Mouse (Mus musculus) lung, postnatal 14 days (tissue): ENCODE data around the gene Wdr49.

Experiments
- DNase-seq: peaks from one replicate; pipeline ENCODE4 v3.0.0; 2021

The Wdr49 gene

DNA sequence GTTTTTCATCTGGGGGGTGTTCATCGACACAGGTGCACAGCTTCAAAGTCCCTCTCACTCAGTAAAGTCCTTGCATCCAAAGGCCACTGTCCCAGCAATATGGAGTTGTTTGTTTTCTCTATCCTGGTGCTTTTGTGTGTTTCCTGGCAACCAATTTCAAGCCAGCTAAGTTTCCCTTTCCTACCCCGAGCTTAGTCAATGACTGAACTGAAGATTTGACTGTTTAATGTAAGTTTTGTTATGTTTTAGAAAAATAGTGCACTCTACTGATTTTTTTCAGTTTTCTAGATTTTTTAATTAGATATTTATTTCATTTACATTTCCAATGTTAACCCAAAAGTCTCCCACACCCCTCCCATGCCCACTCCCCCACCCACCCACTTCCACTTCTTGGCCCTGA, at the start of gene Wdr49:
Gene Wdr49, minus strand, starts transcription at position 101 of the 400 bp plus-strand sequence.
- DNase-seq = no peak

DNA sequence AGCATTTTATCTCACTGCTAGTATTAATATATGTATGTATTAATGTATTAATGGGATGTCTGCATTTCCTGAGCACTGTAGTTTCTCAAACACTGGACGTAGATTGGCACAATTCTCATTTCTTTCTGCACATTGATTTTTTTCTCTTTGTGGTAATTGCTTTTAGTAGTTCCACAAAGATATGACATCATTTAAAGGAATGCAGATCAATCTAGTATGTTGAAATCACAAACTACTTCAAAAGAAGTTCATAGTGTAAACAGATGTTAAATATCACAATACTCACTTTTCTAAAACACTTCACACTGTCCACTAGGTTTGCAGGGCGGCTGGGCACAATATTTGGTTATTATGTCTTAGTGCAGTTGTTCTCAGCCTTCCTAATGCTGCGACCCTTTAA, 49.1 kb upstream of the Wdr49 start:
- no peak for DNase-seq

DNA sequence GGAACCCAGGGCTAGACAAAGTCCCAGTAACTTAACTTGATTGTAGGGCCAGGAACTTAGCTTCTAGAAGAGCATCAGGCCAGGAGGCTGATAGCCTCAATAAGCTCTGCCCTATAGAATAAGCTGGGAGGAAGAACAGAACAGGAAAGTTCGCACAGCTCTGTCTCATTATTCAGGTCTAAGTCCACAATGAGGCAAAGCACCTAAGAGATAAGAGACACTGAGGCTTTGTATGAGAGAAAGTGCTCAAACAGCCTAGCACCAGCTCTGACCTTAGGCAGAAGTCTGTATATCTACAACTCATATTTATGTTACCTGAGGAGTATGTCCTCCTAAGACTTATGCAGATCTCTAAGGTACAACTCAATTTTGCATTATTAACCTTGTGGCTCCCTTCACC, 40.6 kb upstream of the Wdr49 start:
- DNase-seq = no peak

DNA sequence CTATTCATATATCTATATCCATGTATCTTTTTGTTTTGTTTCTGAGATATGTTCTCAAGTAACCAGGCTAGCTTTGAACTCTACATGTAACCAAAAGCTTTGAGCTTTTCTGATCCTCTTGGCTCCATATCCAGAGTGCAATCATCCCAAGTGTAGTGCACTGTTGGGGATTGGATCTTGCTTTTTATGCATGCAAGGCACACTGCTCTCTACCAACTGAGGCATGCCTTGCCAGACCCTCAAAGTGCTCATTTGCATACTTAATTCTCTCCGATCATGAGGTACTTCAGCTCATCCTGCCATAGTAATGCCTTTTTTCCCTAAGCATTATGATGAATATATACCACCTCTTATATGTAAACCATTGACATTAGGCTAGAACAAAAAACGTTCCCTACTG, 39.4 kb upstream of the Wdr49 start:
- no peak for DNase-seq

DNA sequence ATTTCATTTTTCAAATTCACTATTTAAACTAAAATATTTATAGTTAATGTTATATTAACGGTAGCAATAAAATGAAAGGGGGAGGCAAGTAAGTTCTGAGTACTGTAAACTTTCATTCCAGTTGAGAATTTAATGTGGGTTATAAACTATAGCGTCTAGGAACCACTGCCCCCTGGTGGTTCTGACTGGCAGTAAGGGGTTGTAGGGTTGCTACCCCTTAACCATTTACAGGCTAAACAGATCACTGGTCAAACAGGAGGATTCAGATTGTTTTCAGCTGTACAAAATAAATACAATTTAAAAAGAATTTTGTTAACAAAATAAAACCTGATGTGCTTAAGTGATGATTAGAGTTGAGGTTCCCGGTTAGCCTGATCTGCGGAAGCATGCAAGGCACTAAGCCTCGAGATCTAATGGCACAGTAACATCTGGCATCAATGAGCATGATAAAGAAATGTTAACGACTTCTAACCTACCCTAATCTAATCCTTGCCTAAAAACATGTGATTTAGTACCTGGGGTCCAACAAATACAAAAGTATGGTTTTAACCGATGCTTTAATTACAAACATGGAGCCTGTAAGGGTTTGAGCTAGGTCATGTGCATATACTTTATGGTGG, 35.8 kb upstream of the Wdr49 start:
- DNase-seq = peak; percentile 66

DNA sequence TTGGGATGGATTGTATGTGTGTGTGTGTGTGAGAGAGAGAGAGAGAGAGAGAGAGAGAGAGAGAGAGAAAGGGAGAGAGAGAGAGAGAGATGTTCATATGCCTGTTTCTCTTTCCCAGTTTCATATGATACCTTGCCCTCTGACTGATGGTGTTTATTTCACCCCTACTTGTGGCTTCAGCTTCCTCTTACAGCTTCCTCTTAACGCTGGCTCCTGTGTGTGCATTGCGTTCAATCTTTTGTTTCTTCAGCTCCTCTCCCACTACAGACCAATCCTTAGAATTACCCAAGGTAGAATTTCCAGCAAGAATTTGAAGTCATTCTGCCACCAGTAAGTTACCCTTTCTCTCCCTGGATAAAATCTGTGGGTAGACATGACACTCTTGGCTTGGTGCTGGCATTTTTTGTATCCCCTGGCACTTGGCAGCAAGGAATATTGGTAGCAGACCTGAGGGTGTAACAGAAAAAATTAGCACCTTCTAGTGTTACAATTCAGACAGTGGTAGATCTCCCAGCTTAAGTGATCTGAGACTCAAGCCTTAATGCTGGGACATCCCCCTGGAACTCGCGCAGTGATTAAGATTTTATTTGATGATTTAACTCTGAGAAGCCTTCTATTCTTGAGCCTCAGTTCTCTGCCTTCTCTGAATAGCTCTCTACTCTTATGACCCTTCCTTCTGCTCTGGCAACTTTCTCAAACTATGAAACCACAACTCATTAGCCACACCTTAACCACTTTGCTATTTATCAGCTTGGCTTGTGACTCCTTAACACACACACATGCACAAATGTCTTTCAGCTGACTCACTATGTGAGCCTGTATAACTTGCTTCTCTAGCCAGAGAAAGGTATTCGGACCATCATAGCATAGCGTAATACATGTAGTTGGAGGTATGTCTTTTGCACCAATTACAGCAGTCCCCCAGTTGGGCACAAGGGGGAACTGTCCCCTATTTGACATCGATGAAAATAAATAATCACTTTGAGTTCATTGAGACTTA, 17.3 kb upstream of the Wdr49 start:
- no peak for DNase-seq

DNA sequence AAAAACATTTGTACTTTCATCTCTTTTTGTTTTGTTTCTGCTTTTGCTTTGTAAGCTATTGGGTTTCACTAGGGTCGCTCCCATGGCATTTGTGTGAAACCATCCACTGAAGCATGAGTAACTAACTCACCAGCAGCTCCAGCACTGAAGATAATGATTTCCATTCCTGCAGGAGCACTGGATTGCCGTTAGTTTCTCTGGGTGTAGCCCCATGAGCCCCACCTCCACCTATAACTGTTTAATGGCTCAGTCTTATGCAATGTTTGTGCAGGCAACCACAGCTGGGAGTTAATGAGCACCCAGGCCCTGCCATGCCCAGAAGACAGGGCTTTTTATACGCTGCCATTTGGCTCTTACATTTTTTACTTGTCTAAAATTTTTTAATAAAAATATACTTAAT, 11.0 kb upstream of the Wdr49 start:
- DNase-seq = no peak

DNA sequence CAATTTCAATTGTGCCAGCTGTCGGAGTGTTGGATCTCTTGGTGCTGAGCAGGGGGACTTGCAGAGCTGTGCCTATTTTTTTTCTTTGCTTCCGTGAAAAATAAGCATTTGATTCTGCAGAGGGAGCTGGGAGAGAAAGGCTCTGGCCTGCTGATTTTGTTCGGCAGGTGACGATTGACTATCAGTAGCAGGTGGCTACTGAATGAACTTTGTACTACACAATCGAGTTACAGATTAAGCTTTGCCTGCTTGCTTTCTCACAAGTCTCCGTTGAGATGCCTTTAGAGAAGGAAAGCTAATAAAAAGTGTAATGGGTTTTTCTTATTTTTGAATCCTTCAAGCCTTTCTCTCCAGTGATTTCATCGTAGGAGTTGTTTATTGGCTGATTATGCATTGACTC, 6.8 kb downstream of the Wdr49 start:
- no peak for DNase-seq

DNA sequence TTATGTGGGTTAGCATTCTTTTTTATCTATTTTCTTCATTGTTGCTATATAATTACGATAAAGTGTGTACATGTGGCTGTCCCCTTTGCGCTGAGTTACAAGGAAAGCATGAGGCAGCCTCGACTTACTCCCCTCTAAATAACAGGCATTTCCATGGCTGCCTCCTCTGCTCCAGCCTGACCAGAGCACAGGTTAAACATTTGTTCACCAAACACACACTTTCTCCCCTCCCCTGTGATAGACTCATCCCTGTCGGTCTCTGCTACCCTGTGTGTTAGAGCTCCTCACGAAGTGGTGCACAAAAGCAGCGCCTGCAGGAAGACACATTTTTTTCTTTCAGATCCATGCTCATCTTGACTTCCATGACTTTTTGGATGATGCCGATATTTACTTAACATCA, 7.3 kb downstream of the Wdr49 start:
- no peak for DNase-seq

DNA sequence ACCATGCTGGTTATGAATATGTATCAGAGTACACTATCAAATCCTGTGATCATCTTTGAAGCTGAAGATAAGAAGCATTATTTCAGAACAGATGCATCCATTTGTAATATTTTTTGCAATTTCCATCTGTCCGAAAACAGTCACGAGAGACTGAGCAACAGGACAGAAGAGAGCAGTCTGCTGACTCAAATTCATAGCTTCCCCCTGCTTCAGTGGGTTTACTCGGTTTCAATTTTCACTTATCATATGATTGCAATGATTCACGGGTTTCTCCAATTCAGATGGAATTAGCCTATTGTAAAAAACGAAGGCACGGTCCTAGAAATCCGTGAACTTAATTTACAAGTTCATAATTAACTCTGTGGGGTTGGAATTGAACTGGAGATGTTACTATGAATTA, 13.8 kb downstream of the Wdr49 start:
- no peak for DNase-seq

DNA sequence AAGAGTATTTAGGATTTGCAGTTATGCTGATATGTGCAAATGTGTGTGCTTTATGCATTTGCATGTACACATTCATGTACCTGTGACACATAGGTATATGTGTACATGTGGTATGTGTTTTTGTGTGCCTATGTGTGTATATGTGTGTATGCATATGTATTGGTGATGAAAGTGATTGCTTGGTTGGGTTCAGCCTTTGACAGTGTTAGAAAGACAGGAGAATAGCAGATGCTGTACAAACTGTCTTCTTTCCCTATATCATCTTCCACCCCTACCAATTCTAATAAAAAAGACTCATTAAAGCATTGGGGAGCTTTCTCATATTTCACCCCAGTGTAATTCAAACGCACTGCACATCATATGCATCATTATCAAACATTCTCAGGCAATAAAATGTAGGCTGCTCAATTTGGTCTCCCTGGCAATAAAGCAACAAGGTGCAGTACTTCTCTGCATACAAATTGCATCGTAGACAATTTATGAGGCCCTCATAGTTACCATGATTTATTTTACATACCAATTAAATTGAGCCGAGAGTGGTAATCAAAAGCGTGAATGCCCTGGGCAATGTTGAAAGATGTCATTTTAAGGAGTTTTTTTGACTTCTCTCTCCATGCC, 51.3 kb downstream of the Wdr49 start:
- no peak for DNase-seq

DNA sequence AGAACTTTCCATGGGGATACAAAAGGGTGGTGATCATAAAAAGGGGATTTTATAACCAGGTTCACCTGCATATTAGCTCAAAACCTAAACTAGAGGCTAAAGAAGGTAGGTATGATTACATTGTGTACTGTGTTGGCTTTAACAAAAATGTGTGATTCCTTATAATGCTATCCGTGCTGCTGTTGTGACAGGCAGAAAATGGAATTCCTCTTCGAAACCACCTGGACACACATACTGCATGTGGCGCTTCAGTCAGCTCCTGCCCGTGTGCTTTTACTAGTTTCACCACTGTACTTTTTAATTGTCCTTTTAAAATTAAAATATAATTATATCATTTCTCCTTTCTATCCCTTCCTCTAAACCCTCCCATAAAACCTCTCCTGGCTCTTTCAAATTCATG, 86.0 kb downstream of the Wdr49 start:
- DNase-seq = no peak

DNA sequence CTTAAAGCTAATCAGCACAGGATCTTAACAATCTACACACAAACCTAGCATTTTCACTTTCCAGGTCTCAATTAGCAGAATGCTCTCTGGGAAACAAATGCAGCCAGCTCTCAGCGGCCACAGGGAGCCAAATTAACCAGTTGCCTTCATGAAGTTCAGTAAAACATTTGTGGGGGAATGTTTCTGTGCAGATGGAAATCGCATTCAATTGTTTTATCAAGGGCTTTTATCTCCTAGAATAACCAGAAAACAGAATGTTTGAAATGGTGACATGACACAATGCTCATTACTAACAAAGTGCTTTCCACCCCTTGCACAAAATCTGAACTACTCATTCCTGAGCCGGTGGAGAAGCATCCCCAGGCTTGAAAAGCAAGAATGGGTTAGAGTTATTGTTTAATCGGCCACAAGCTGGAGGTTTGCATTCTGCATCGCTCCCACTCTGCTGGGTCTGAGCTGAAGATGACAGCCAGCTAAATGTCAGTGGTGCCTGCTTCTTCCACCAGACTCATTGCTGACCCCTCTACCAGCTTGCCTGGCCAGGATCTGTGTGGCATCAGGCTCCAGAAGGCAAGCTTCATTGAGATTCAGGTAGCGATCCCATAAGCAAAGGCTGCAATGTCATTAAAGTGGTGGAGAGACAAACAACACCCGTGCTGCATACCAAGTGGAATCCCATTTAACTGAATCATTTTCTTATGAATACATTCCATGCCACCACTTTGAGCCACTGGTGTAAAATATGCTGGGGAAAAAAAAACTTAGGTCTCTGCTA, 86.6 kb downstream of the Wdr49 start:
- DNase-seq = no peak

DNA sequence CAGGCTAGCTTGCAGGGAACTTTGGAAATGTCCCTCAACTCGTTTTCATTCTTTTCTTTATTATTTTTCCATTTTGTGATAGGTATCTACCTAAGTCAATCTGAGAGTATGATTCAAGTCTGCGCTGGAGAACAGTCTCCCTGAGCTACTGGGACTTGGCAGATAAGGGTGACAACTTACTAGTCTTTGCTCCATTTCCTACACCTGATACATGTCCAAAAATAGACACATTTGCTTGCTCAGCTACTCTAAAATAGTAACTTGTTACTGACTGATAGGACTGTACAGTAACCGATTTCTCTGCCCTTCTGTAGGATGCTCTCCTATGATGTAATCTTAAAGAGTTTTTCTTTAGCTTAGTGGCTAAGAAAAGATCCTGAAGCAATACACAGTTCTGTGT, 87.5 kb downstream of the Wdr49 start:
- no peak for DNase-seq

DNA sequence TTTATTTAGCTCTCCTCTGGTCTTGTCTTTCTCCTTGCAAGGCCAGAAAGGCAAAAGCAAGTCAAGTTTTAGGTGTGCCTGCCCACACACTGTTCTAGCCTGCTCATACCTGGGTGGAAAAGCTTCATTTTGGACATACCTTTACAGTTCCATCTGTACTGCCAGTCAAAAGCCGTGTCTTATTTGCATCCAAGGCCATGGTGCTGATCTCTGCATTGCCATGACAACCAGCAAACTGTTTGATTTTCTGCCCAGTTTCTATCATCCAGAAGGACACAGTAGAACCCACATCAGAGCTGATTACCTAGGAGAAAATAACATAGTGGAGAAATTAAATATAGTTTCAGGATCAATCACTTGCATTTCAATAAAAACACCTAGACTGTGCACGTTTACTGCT, 100.2 kb downstream of the Wdr49 start:
- DNase-seq = no peak

DNA sequence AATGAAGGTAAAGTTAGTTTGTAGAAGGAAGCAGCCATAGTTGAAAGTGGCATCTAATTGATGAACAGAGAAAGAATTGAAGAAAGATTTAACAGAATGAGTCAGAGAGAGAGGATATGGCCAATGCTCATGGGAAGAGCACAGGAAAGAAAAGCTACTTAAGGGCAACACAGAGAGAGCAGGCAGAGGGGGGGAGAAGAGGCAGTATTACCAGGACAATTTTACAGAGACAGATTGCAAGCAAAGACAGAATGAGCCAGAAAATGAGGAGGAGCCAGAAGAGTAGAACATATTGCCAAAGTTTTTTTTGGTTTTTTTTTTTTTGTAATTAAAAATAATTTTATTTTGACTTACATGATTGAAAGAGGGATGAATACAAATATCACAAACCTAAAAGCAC, 128.0 kb downstream of the Wdr49 start:
- no peak for DNase-seq

DNA sequence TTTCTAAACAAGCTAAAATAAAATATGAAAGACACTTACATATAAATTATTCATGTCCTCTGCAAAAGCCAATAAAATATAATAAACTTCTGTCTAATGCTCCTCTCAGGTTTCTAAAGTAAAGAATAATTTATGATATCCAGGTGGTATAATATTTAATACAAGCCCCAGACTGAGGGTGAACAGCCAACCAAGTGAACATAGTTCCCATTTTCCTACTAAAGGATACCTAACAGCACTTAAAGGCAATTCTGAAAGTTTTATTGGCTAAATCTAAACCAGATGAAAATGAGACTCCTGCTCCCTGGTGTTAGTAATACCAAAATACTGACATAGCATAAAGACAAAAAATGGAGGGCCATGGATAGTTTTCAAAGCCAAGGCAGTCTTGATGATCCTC, 144.8 kb downstream of the Wdr49 start:
- no peak for DNase-seq

DNA sequence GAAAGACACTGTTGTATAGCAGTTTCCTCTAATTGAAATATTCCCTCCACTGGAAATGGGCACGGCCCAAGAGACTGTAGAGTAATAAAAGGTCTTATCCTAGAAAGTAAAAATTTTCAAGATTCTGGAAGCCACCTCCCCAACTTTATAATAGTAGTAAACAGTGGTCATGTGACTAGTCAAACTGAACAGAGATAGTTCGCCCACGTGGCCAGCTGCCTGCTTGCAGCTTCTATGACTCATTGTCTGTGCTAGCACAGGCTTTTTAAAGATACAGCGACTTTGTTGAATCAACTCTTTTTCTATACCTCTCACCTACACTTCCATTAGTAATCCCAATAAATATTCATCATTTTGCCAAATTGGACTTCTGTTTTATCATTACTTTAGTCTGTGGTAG, 161.0 kb downstream of the Wdr49 start:
- DNase-seq = no peak

DNA sequence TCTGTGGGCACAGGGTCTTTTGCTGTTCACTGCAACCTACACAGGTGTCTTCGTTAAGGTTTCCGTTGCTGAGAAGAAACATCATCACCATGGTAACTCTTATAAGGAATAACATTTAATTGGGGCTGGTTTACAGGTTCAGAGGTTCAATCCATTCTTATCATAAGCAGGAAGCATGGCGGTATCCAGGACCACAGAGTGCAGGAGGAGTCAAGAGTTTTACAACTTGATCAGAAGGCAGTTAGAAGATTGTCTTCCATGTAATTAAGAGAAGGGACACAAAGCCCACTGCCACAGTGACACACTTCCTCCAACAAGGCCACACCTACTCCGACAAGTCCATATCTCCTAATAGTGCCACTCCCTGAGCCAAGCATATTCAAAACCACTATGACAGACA, 173.1 kb downstream of the Wdr49 start:
- DNase-seq = no peak

DNA sequence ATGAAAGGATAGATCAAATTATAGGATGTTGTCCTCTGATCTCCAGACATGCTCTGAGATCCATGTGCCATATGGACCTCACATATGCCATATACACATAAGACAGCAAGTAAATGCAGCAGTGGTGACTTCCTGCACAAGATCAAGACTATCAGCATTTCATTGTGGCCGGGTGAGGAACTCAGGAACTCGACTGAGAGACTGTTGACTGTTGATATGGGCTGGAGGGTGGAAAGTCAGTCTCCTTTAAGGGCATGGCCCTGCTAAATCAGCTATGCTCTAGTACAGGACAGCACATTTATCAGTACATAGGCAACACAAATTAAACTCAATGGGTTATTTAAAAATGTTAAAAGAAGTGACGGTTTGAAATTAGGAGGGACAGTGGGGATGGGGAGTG, 173.7 kb downstream of the Wdr49 start:
- no peak for DNase-seq

DNA sequence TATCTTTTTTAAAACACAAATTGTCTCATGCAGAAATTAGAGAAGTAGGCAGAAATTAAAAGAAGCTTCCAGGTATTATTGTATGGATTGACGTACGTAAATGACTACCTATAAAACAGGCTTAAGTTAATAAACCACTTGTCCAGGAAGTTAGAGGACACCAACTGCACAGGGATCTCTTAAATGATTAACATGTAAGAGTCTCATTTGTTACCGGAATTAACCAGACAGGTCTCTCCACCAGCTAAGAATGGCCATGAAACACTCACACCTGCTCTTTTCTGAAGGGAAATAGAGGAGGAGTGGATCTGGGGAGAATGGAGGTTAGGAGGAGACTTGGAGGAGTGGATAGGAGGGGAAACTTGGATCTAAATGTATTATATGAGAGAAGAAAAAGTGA, 176.4 kb downstream of the Wdr49 start:
- no peak for DNase-seq

DNA sequence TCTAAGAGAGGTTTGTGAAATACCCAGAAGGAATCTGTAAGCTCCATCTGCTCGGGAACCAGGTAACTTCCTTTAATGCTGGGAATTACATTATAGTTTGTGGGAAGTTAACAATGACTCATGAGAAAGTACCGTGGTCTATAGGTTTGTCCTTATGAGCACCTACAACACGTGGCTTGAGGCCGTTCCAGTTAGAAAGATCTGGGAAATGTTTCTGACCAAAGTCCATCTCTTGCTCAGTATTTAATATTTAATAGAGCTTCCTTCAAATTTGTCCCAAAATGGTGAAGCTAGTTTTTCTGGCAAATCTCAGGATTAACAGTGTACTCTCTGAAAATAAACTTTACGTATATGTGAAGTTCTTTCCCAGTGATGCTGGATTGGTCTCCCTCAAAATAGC, 177.3 kb downstream of the Wdr49 start:
- DNase-seq = no peak

DNA sequence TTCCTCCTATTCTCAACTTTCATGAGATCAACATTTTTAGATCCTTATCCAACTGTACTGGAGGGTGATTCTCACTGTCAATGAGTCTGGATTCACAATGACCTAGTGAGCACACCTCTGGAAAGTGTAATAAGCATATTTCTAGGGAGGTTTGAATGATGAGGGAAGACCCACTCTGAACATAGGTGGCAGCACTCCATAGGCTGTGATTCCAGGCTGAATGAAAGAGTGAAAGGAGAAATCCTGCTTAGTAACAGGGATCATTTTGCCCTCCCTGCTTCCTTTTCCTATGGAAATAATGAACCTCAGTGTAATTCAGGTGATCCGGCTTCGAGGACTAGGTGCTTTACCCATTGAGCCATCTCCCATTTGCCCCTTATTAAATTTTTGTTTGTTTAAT, 180.9 kb downstream of the Wdr49 start:
- no peak for DNase-seq
